Mouse (Mus musculus) embryonic facial prominence, embryonic 10.5 days (tissue): ENCODE data around the gene Syn3. TPM values are rescaled to one million over a fixed set of nuclear protein-coding genes. Genes with fewer than 3 reads are reported as not detected.

Source experiments
- DNase-seq: peaks from one replicate; pipeline ENCODE4 v3.0.0-alpha.2; 2017; ENCODE audit warnings: low spot score
- H3K27ac ChIP-seq: fragments of 300-500 bp; sonication (generic); replicated peaks from 2 replicates; pipeline ENCODE4 v1.5.1; 2016; ENCODE audit warnings: mild to moderate bottlenecking
- H3K27me3 ChIP-seq: fragments of 300-500 bp; sonication (generic); replicated peaks from 2 replicates; pipeline ENCODE4 v1.6.1; 2016; ENCODE audit warnings: low read depth, mild to moderate bottlenecking; ENCODE audit not compliant: poor library complexity, severe bottlenecking
- H3K36me3 ChIP-seq: fragments of 300-500 bp; sonication (generic); replicated peaks from 2 replicates; pipeline ENCODE4 v1.6.1; 2016; ENCODE audit warnings: mild to moderate bottlenecking, moderate library complexity
- H3K4me1 ChIP-seq: fragments of 300-500 bp; sonication (generic); 2 replicates; pipeline ENCODE4 v1.6.1; 2016
- H3K4me3 ChIP-seq: fragments of 300-500 bp; sonication (generic); 2 replicates; pipeline ENCODE4 v1.5.1; 2016; ENCODE audit warnings: mild to moderate bottlenecking, moderate library complexity
- H3K9me3 ChIP-seq: fragments of 300-500 bp; sonication (generic); 2 replicates; pipeline ENCODE4 v1.6.1; 2016; ENCODE audit warnings: mild to moderate bottlenecking
- WGBS: fragments of 180-500 bp; shearing (Covaris S2); methylation state at CpG from one replicate; pipeline ENCODE4 v1.1.7; 2016; 5-methylcytosine and 5-hydroxymethylcytosine counted together
- polyA plus RNA-seq: library from polyadenylated mRNA; unstranded; fragments of >200 nt; fragmentation: Nextera tagmentation; extraction: Ambion mirVana; gene quantifications from 2 replicates; pipeline ENCODE4 v1.2.1, GENCODE M21; 2016

Syn3 gene
- polyA plus RNA-seq, 1 experiment from 2014 or later: 3.3 TPM

- DNase-seq: no peak
- 82% methylated on average over 11 of the region's 11 CpGs for WGBS
- Histone ChIP-seq H3K27ac (0 out of 2 replicates have a peak overlapping the region, but pooled peaks have one; percentile 16), H3K4me1 (peaks cover 25% of the 10 kb centered on the region), H3K4me3 (no peak overlapping the region), H3K9me3 (no peaks in the 10 kb centered on the region), H3K27me3 (no peaks in the 10 kb centered on the region), H3K36me3 (no peaks in the 10 kb centered on the region)
Measured at GRCm38 (mm10) chr10:86375903-86376302, 122.8 kb downstream of the Syn3 start.

GRCm38 (mm10) chr10:86374061-86374460, 124.6 kb downstream of the Syn3 start:
- H3K27me3 ChIP-seq: no peaks in the 10 kb centered on the region
- WGBS: 92% methylated on average over 2 of the region's 2 CpGs
- H3K9me3 ChIP-seq: no peaks in the 10 kb centered on the region
- no peak for DNase-seq
- no peak overlapping the region for H3K27ac ChIP-seq
- peaks cover 21% of the 10 kb centered on the region for H3K4me1 ChIP-seq
- H3K36me3 ChIP-seq: no peaks in the 10 kb centered on the region
- no peak overlapping the region for H3K4me3 ChIP-seq

- H3K27ac ChIP-seq: 0 out of 2 replicates have a peak overlapping the region, but pooled peaks have one; percentile 26
- no peak for DNase-seq
Measured at GRCm38 (mm10) chr10:86371561-86371960, 127.1 kb downstream of the Syn3 start.

GRCm38 (mm10) chr10:86369346-86369745, 129.3 kb downstream of the Syn3 start:
- no peaks in the 10 kb centered on the region for H3K36me3 ChIP-seq
- H3K4me1 ChIP-seq: peaks cover 32% of the 10 kb centered on the region
- H3K27ac ChIP-seq: no peak overlapping the region
- no peak for DNase-seq
- H3K4me3 ChIP-seq: no peak overlapping the region
- H3K9me3 ChIP-seq: no peaks in the 10 kb centered on the region
- WGBS: 82% methylated on average over 4 of the region's 4 CpGs
- no peaks in the 10 kb centered on the region for H3K27me3 ChIP-seq

More at GRCm38 (mm10) chr10:86371561-86371960, 127.1 kb downstream of the Syn3 start:
- Histone ChIP-seq H3K27me3 (no peaks in the 10 kb centered on the region), H3K9me3 (no peaks in the 10 kb centered on the region), H3K36me3 (no peaks in the 10 kb centered on the region), H3K4me1 (peaks cover 27% of the 10 kb centered on the region), H3K4me3 (no peak overlapping the region)

- Histone ChIP-seq H3K4me3 (no peak overlapping the region), H3K27ac (no peak overlapping the region), H3K9me3 (no peaks in the 10 kb centered on the region), H3K4me1 (peaks cover 32% of the 10 kb centered on the region), H3K36me3 (no peaks in the 10 kb centered on the region), H3K27me3 (no peaks in the 10 kb centered on the region)
- WGBS: 90% methylated on average over 12 of the region's 12 CpGs
- DNase-seq: no peak
Measured at GRCm38 (mm10) chr10:86368811-86369210, 129.9 kb downstream of the Syn3 start.

GRCm38 (mm10) chr10:86367346-86367745, 131.3 kb downstream of the Syn3 start:
- no peaks in the 10 kb centered on the region for H3K27me3 ChIP-seq
- peak; percentile 62 for DNase-seq
- peaks cover 32% of the 10 kb centered on the region for H3K4me1 ChIP-seq
- H3K9me3 ChIP-seq: no peaks in the 10 kb centered on the region
- H3K27ac ChIP-seq: peak overlapping the region; percentile 76
- no peak overlapping the region for H3K4me3 ChIP-seq
- WGBS: 69% methylated on average over 4 of the region's 4 CpGs
- H3K36me3 ChIP-seq: no peaks in the 10 kb centered on the region

- H3K36me3 ChIP-seq: no peaks in the 10 kb centered on the region
- no peak overlapping the region for H3K4me3 ChIP-seq
- 73% methylated on average over 5 of the region's 5 CpGs for WGBS
Measured at GRCm38 (mm10) chr10:86365632-86366092, 133.0 kb downstream of the Syn3 start.

GRCm38 (mm10) chr10:86363669-86364309, 134.9 kb downstream of the Syn3 start:
- DNase-seq: no peak
- Histone ChIP-seq H3K36me3 (no peaks in the 10 kb centered on the region), H3K4me3 (no peak overlapping the region), H3K27ac (no peak overlapping the region; the same call in 1 of the 2 replicates), H3K9me3 (no peaks in the 10 kb centered on the region), H3K27me3 (no peaks in the 10 kb centered on the region), H3K4me1 (peaks cover 37% of the 10 kb centered on the region)
- 84% methylated on average over 8 of the region's 8 CpGs for WGBS

More at GRCm38 (mm10) chr10:86365632-86366092, 133.0 kb downstream of the Syn3 start:
- no peak for DNase-seq
- no peaks in the 10 kb centered on the region for H3K27me3 ChIP-seq
- H3K27ac ChIP-seq: no peak overlapping the region
- H3K9me3 ChIP-seq: no peaks in the 10 kb centered on the region
- H3K4me1 ChIP-seq: peaks cover 25% of the 10 kb centered on the region

GRCm38 (mm10) chr10:86359699-86360098, 139.0 kb downstream of the Syn3 start:
- peaks cover 12% of the 10 kb centered on the region for H3K4me1 ChIP-seq
- H3K4me3 ChIP-seq: no peak overlapping the region
- DNase-seq: peak; percentile 26
- no peaks in the 10 kb centered on the region for H3K27me3 ChIP-seq
- 61% methylated on average over 4 of the region's 4 CpGs for WGBS
- no peaks in the 10 kb centered on the region for H3K9me3 ChIP-seq
- no peaks in the 10 kb centered on the region for H3K36me3 ChIP-seq
- peak overlapping the region; percentile 35; the same call in 1 of the 2 replicates for H3K27ac ChIP-seq

GRCm38 (mm10) chr10:86359208-86359607, 139.5 kb downstream of the Syn3 start:
- DNase-seq: no peak
- Histone ChIP-seq H3K4me3 (no peak overlapping the region), H3K27ac (no peak overlapping the region; the same call in 1 of the 2 replicates), H3K27me3 (no peaks in the 10 kb centered on the region), H3K9me3 (no peaks in the 10 kb centered on the region), H3K4me1 (peaks cover 12% of the 10 kb centered on the region), H3K36me3 (no peaks in the 10 kb centered on the region)
- 73% methylated on average over 2 of the region's 2 CpGs for WGBS

GRCm38 (mm10) chr10:86358307-86358975, 140.3 kb downstream of the Syn3 start:
- Histone ChIP-seq H3K27ac (no peak overlapping the region), H3K9me3 (no peaks in the 10 kb centered on the region), H3K36me3 (no peaks in the 10 kb centered on the region), H3K4me3 (no peak overlapping the region), H3K27me3 (no peaks in the 10 kb centered on the region), H3K4me1 (peaks cover 12% of the 10 kb centered on the region)
- WGBS: 86% methylated on average over 7 of the region's 7 CpGs
- DNase-seq: no peak

- H3K27ac ChIP-seq: no peak overlapping the region
- H3K27me3 ChIP-seq: no peaks in the 10 kb centered on the region
- WGBS: 54% methylated on average over 5 of the region's 5 CpGs
- no peak for DNase-seq
- H3K4me3 ChIP-seq: no peak overlapping the region
- peaks cover 12% of the 10 kb centered on the region for H3K4me1 ChIP-seq
- H3K36me3 ChIP-seq: no peaks in the 10 kb centered on the region
- no peaks in the 10 kb centered on the region for H3K9me3 ChIP-seq
Measured at GRCm38 (mm10) chr10:86356819-86357563, 141.7 kb downstream of the Syn3 start.
